Mouse (Mus musculus) 3134 (cell line): Measurements from ENCODE around the gene Gm15080.
"Not testable (repeated sequence)": the region's sequence is repeated elsewhere in the genome, so short reads cannot be mapped to it uniquely, and the experiment has no call there.

Experiments used
- DNase-seq: peaks from one replicate; pipeline ENCODE4 v3.0.0-alpha.2; 2011; ENCODE audit warnings: low spot score; ENCODE audit not compliant: insufficient read length; ENCODE audit errors: extremely low read depth

The Gm15080 gene

GRCm38 (mm10) chrX:147992693-147993092 lies at the start of gene Gm15080:
TSS of gene Gm15080 (plus strand) at chrX:147992993.
- not testable (repeated sequence) for DNase-seq
